Mouse (Mus musculus): ENCODE data around the gene Ddx11.
"Not testable (repeated sequence)": the region's sequence is repeated elsewhere in the genome, so short reads cannot be mapped to it uniquely, and the experiment has no call there.

Ddx11 gene

GRCm38 (mm10) chr17:66112166-66112565 is 11.2 kb upstream of the Ddx11 start:
- no peak for DNase-seq (ENCODE audit: low read depth, low spot score)

- DNase-seq (ENCODE audit: low read depth, low spot score) = no peak
Measured at GRCm38 (mm10) chr17:66118991-66119390, 4.3 kb upstream of the Ddx11 start.

- no peak for DNase-seq (ENCODE audit: low read depth, low spot score)
Measured at GRCm38 (mm10) chr17:66120701-66121100, 2.6 kb upstream of the Ddx11 start.

GRCm38 (mm10) chr17:66123816-66124610 is 693 bp downstream of the Ddx11 start:
- peak; percentile 66 for DNase-seq (ENCODE audit: low read depth, low spot score)

- peak; percentile 61 for DNase-seq (ENCODE audit: low read depth, low spot score)
Measured at GRCm38 (mm10) chr17:66125211-66125610, 1.9 kb downstream of the Ddx11 start.

- DNase-seq (ENCODE audit: low read depth, low spot score) = no peak
Measured at GRCm38 (mm10) chr17:66130371-66130770, 7.1 kb downstream of the Ddx11 start.

GRCm38 (mm10) chr17:66131212-66131611 is 7.9 kb downstream of the Ddx11 start:
- DNase-seq (ENCODE audit: low read depth, low spot score) = peak; percentile 54

- not testable (repeated sequence) for DNase-seq (ENCODE audit: low read depth, low spot score)
Measured at GRCm38 (mm10) chr17:66152706-66153662, 29.7 kb downstream of the Ddx11 start.

- not testable (repeated sequence) for DNase-seq (ENCODE audit: low read depth, low spot score)
Measured at GRCm38 (mm10) chr17:66153735-66154423, 30.6 kb downstream of the Ddx11 start.

GRCm38 (mm10) chr17:66154876-66155275 is 31.6 kb downstream of the Ddx11 start:
- DNase-seq (ENCODE audit: low read depth, low spot score) = peak; percentile 22

GRCm38 (mm10) chr17:66158271-66158670 is 35.0 kb downstream of the Ddx11 start:
- DNase-seq (ENCODE audit: low read depth, low spot score) = no peak

- not testable (repeated sequence) for DNase-seq (ENCODE audit: low read depth, low spot score)
Measured at GRCm38 (mm10) chr17:66167141-66167540, 43.8 kb downstream of the Ddx11 start.

GRCm38 (mm10) chr17:66170971-66171370 is 47.7 kb downstream of the Ddx11 start:
- not testable (repeated sequence) for DNase-seq (ENCODE audit: low read depth, low spot score)

GRCm38 (mm10) chr17:66190577-66190976 is 67.3 kb downstream of the Ddx11 start:
- no peak for DNase-seq (ENCODE audit: low read depth, low spot score)

- DNase-seq (ENCODE audit: low read depth, low spot score) = peak; percentile 18
Measured at GRCm38 (mm10) chr17:66197041-66197440, 73.7 kb downstream of the Ddx11 start.

Data from A20 (cell line).